Mouse (Mus musculus): ENCODE measurements around the gene Ubald1. TPM values are rescaled to one million over a fixed set of nuclear protein-coding genes. Genes with fewer than 3 reads are reported as not detected.

Ubald1 gene
- 55.2 and 73.2 TPM in 2 replicates for polyA plus RNA-seq (2015; fragmentation: Nextera tagmentation; extraction: Ambion mirVana)

- Histone ChIP-seq H3K4me1 (ENCODE audit: control insufficient read depth, insufficient read depth, low read depth, low read length) (peaks cover 34% of the 10 kb centered on the region), H3K9me3 (ENCODE audit: control insufficient read depth, low read length) (no peaks in the 10 kb centered on the region), H3K9ac (ENCODE audit: low read depth, low read length) (peak within 1 kb of the TSS; percentile 84), H3K4me3 (ENCODE audit: low read length) (peak within 1 kb of the TSS; percentile 87), H3K27ac (ENCODE audit: low read depth, low read length) (peak within 1 kb of the TSS; percentile 99), H3K4me2 (ENCODE audit: low read length) (peak within 1 kb of the TSS; percentile 83), H3K27me3 (replicated peaks; ENCODE audit: control insufficient read depth, insufficient read depth, low read length) (no peaks in the 10 kb centered on the region), H3K36me3 (ENCODE audit: control insufficient read depth, insufficient read depth, low read length) (no peaks in the 10 kb centered on the region)
- under 1% methylated on average over 48 of the region's 48 CpGs for WGBS
- peak; percentile 92 for ATAC-seq
Measured at GRCm38 (mm10) chr16:4880136-4880825, at the start of gene Ubald1. Ubald1 (minus strand) TSS chr16:4880315.

GRCm38 (mm10) chr16:4928474-4928873, 48.4 kb upstream of the Ubald1 start:
- Histone ChIP-seq H3K4me1 (ENCODE audit: control insufficient read depth, insufficient read depth, low read depth, low read length) (no peaks in the 10 kb centered on the region), H3K9ac (ENCODE audit: low read depth, low read length) (no peak overlapping the region), H3K27me3 (replicated peaks; ENCODE audit: control insufficient read depth, insufficient read depth, low read length) (no peaks in the 10 kb centered on the region), H3K9me3 (ENCODE audit: control insufficient read depth, low read length) (no peaks in the 10 kb centered on the region), H3K4me2 (ENCODE audit: low read length) (no peak overlapping the region), H3K27ac (ENCODE audit: low read depth, low read length) (no peak overlapping the region), H3K36me3 (ENCODE audit: control insufficient read depth, insufficient read depth, low read length) (peaks cover 46% of the 10 kb centered on the region), H3K4me3 (ENCODE audit: low read length) (no peak overlapping the region)
- WGBS: 85% methylated on average over 2 of the region's 2 CpGs
- ATAC-seq: no peak

- H3K36me3 ChIP-seq (ENCODE audit: control insufficient read depth, insufficient read depth, low read length): peaks cover 50% of the 10 kb centered on the region
- H3K27ac ChIP-seq (ENCODE audit: low read depth, low read length): no peak overlapping the region
- no peak overlapping the region for H3K4me2 ChIP-seq (ENCODE audit: low read length)
- no peaks in the 10 kb centered on the region for H3K4me1 ChIP-seq (ENCODE audit: control insufficient read depth, insufficient read depth, low read depth, low read length)
- no peaks in the 10 kb centered on the region for H3K27me3 ChIP-seq (replicated peaks; ENCODE audit: control insufficient read depth, insufficient read depth, low read length)
- no peaks in the 10 kb centered on the region for H3K9me3 ChIP-seq (ENCODE audit: control insufficient read depth, low read length)
- ATAC-seq: no peak
- whole genome bisulfite sequencing: 97% methylated on average over 7 of the region's 7 CpGs
- H3K9ac ChIP-seq (ENCODE audit: low read depth, low read length): no peak overlapping the region
- no peak overlapping the region for H3K4me3 ChIP-seq (ENCODE audit: low read length)
Measured at GRCm38 (mm10) chr16:4927967-4928366, 47.9 kb upstream of the Ubald1 start.

- H3K27me3 ChIP-seq (replicated peaks; ENCODE audit: control insufficient read depth, insufficient read depth, low read length): no peaks in the 10 kb centered on the region
- no peaks in the 10 kb centered on the region for H3K4me1 ChIP-seq (ENCODE audit: control insufficient read depth, insufficient read depth, low read depth, low read length)
- H3K27ac ChIP-seq (ENCODE audit: low read depth, low read length): no peak overlapping the region
- WGBS: 92% methylated on average over 5 of the region's 5 CpGs
- ATAC-seq: no peak
- H3K36me3 ChIP-seq (ENCODE audit: control insufficient read depth, insufficient read depth, low read length): peaks cover 50% of the 10 kb centered on the region
- H3K9ac ChIP-seq (ENCODE audit: low read depth, low read length): no peak overlapping the region
- no peak overlapping the region for H3K4me3 ChIP-seq (ENCODE audit: low read length)
- no peaks in the 10 kb centered on the region for H3K9me3 ChIP-seq (ENCODE audit: control insufficient read depth, low read length)
- H3K4me2 ChIP-seq (ENCODE audit: low read length): no peak overlapping the region
Measured at GRCm38 (mm10) chr16:4923996-4924395, 43.9 kb upstream of the Ubald1 start.

- 98% methylated on average over 6 of the region's 6 CpGs for WGBS
- Histone ChIP-seq H3K27me3 (replicated peaks; ENCODE audit: control insufficient read depth, insufficient read depth, low read length) (no peaks in the 10 kb centered on the region), H3K4me2 (ENCODE audit: low read length) (no peak overlapping the region), H3K9ac (ENCODE audit: low read depth, low read length) (no peak overlapping the region), H3K4me3 (ENCODE audit: low read length) (no peak overlapping the region), H3K36me3 (ENCODE audit: control insufficient read depth, insufficient read depth, low read length) (peaks cover 43% of the 10 kb centered on the region), H3K9me3 (ENCODE audit: control insufficient read depth, low read length) (no peaks in the 10 kb centered on the region), H3K27ac (ENCODE audit: low read depth, low read length) (no peak overlapping the region), H3K4me1 (ENCODE audit: control insufficient read depth, insufficient read depth, low read depth, low read length) (no peaks in the 10 kb centered on the region)
- ATAC-seq: no peak
Measured at GRCm38 (mm10) chr16:4922481-4922880, 42.4 kb upstream of the Ubald1 start.

GRCm38 (mm10) chr16:4920556-4920955, 40.4 kb upstream of the Ubald1 start:
- WGBS: 94% methylated on average over 4 of the region's 4 CpGs
- no peak overlapping the region for H3K4me2 ChIP-seq (ENCODE audit: low read length)
- no peak for ATAC-seq
- H3K36me3 ChIP-seq (ENCODE audit: control insufficient read depth, insufficient read depth, low read length): peaks cover 50% of the 10 kb centered on the region
- no peak overlapping the region for H3K9ac ChIP-seq (ENCODE audit: low read depth, low read length)
- no peak overlapping the region for H3K4me3 ChIP-seq (ENCODE audit: low read length)
- no peaks in the 10 kb centered on the region for H3K9me3 ChIP-seq (ENCODE audit: control insufficient read depth, low read length)
- H3K4me1 ChIP-seq (ENCODE audit: control insufficient read depth, insufficient read depth, low read depth, low read length): no peaks in the 10 kb centered on the region
- H3K27me3 ChIP-seq (replicated peaks; ENCODE audit: control insufficient read depth, insufficient read depth, low read length): no peaks in the 10 kb centered on the region
- no peak overlapping the region for H3K27ac ChIP-seq (ENCODE audit: low read depth, low read length)

GRCm38 (mm10) chr16:4916608-4917007, 36.5 kb upstream of the Ubald1 start:
- Histone ChIP-seq H3K9ac (ENCODE audit: low read depth, low read length) (no peak overlapping the region), H3K4me3 (ENCODE audit: low read length) (no peak overlapping the region), H3K27me3 (replicated peaks; ENCODE audit: control insufficient read depth, insufficient read depth, low read length) (no peaks in the 10 kb centered on the region), H3K4me1 (ENCODE audit: control insufficient read depth, insufficient read depth, low read depth, low read length) (no peaks in the 10 kb centered on the region), H3K4me2 (ENCODE audit: low read length) (no peak overlapping the region), H3K27ac (ENCODE audit: low read depth, low read length) (no peak overlapping the region), H3K9me3 (ENCODE audit: control insufficient read depth, low read length) (no peaks in the 10 kb centered on the region), H3K36me3 (ENCODE audit: control insufficient read depth, insufficient read depth, low read length) (peaks cover 29% of the 10 kb centered on the region)
- ATAC-seq: no peak
- WGBS: 93% methylated on average over 2 of the region's 2 CpGs

- Histone ChIP-seq H3K36me3 (ENCODE audit: control insufficient read depth, insufficient read depth, low read length) (peaks cover 33% of the 10 kb centered on the region), H3K4me1 (ENCODE audit: control insufficient read depth, insufficient read depth, low read depth, low read length) (no peaks in the 10 kb centered on the region), H3K27ac (ENCODE audit: low read depth, low read length) (no peak overlapping the region), H3K4me3 (ENCODE audit: low read length) (no peak overlapping the region), H3K27me3 (replicated peaks; ENCODE audit: control insufficient read depth, insufficient read depth, low read length) (no peaks in the 10 kb centered on the region), H3K9me3 (ENCODE audit: control insufficient read depth, low read length) (no peaks in the 10 kb centered on the region), H3K4me2 (ENCODE audit: low read length) (no peak overlapping the region), H3K9ac (ENCODE audit: low read depth, low read length) (no peak overlapping the region)
- WGBS: 92% methylated on average over 3 of the region's 3 CpGs
- ATAC-seq: no peak
Measured at GRCm38 (mm10) chr16:4915931-4916330, 35.8 kb upstream of the Ubald1 start.

GRCm38 (mm10) chr16:4913783-4914735, 33.9 kb upstream of the Ubald1 start:
- 37% methylated on average over 12 of the region's 12 CpGs for WGBS
- Histone ChIP-seq H3K9me3 (ENCODE audit: control insufficient read depth, low read length) (no peaks in the 10 kb centered on the region), H3K4me1 (ENCODE audit: control insufficient read depth, insufficient read depth, low read depth, low read length) (no peaks in the 10 kb centered on the region), H3K9ac (ENCODE audit: low read depth, low read length) (no peak overlapping the region), H3K27me3 (replicated peaks; ENCODE audit: control insufficient read depth, insufficient read depth, low read length) (no peaks in the 10 kb centered on the region), H3K36me3 (ENCODE audit: control insufficient read depth, insufficient read depth, low read length) (peaks cover 32% of the 10 kb centered on the region), H3K4me3 (ENCODE audit: low read length) (no peak overlapping the region), H3K4me2 (ENCODE audit: low read length) (no peak overlapping the region), H3K27ac (ENCODE audit: low read depth, low read length) (no peak overlapping the region; the same call in 1 of the 2 replicates)
- peak; percentile 63 for ATAC-seq
